Mouse (Mus musculus): ENCODE results near the gene Idi2.

DNA sequence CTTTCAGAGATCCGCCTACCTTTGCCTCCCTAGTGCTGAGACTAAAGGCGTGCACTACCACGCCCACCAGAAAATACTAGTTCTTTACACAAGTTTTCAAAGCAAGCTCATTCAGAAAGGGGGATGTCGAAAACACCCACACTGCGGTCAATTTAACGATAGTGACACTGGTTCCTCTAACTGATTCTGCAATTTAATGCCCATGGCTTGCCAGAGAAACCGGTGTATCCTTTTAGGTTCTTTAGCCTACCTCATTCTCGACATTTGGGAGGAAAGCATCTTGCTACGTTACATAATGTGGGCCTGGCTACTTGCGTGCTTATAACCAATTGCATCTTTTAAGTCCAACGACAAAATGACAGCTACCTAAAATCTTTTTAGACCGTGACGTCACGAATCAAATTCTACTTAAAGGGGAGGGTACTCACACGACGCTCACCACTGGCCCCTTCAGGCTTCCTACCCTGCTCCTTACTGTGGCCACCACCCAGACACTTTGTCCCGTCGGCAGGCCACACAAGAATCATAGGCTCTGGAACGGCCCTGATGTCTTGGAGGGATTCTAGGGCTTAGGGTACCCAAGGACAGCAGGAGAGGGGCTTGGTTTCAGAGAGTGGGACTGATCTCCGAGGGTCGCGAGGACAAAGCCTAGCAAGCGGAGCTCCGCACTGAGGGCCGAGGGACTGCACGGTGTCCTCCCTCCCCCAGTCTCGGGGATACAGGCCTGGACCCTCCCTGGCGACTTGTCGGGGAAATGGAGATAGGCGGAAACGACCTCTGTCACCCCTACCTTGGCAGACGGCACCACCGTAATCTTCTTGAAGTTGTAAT, 42.7 kb downstream of the Idi2 start:
- no peak for TF ChIP-seq POLR2A (IDR thresholded peaks at IDR 0.05; ENCODE audit: borderline replicate concordance, control insufficient read depth, low read depth, low read length)
- TF ChIP-seq CTCF (IDR thresholded peaks at IDR 0.05; ENCODE audit: control insufficient read depth, insufficient read depth, low read length), result no peak
